Mouse (Mus musculus) E14TG2a.4 (cell line): ENCODE data around the gene Nebl.

Experiments used
- CTCF ChIP-seq: conservative IDR thresholded peaks from 2 replicates; pipeline ENCODE4 v1.5.1; 2014; ENCODE audit warnings: low read length
- NANOG ChIP-seq: IDR thresholded peaks from 2 replicates; pipeline ENCODE4 v1.6.1; 2014; ENCODE audit warnings: borderline replicate concordance, low read length, mixed read lengths
- POU5F1 ChIP-seq: IDR thresholded peaks from 2 replicates; pipeline ENCODE4 v1.6.1; 2014; ENCODE audit warnings: low read length, borderline replicate concordance

DNA sequence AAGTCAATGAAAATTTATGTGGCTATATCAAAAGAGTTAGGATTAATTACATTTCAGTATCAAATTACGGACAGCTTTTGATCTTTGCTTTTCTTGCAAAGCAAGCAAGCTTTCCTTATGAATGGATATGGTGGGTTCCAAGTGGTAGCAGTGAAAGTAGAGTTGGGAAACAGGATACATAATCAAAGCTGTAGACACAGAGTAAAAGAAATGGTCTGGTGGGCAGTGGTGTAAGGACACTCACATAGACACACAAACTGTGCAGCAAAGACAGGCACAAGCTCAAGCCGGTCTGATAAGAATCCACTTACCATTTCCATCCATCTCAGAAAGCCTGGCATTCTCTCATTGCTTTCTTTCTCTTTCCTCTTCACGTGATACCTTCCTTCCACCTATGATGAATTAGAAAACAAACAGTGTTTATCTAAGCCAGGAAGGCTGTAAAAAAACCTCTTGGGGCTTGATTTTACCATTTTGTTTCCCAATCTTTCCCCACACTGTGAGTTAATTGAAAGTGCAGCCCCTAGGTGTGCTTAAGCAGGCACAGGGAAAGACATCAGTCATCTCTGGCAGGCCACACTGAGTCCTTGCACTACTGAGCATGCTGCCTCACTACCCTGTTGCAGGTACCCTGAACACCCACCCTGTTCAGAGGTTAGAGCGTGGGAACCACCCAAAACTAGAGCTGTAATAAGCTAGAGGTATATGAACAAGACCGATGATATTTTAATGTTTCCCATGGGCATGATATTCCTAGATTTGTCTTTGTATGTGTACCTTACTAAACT, 205.3 kb downstream of the Nebl start:
- TF ChIP-seq CTCF (no peak), POU5F1 (no peak), NANOG (no peak)
